Mouse (Mus musculus): Measurements from ENCODE around the gene Aldh18a1. TPM values are rescaled to one million over a fixed set of nuclear protein-coding genes. Genes with fewer than 3 reads are reported as not detected.

Gene Aldh18a1
- total RNA-seq, 2 experiments from 2014 or later = 9.6 to 32.5 TPM

Other genes with a start within 250 kb of the Aldh18a1 start
- gene Sorbs1, start 74.7 kb downstream of the Aldh18a1 start, total RNA-seq (2021) = 100 to 1,000 TPM in 1 of 2 experiments, 10 to 100 TPM in 1; 93.0 to 278 TPM
- 1 to 10 TPM; 4.6 to 5.2 TPM for gene Tctn3, start 23.8 kb upstream of the Aldh18a1 start, total RNA-seq (2021)
- 10 to 100 TPM; 36.3 to 49.7 TPM for gene Entpd1, start 23.9 kb upstream of the Aldh18a1 start, total RNA-seq (2021)
- under 1 TPM in 1 of 2 experiments, not detected in 1; 0.45 TPM for gene Cc2d2b, start 160.3 kb upstream of the Aldh18a1 start, total RNA-seq (2021)
- gene Ccnj, start 242.8 kb upstream of the Aldh18a1 start, total RNA-seq (2021) = 1 to 10 TPM; 4.6 to 5.8 TPM

Data from adrenal gland, adult 18-20 months (tissue).